14 mouse cellular contexts compared by ENCODE assay signal in the genomic region with DNA sequence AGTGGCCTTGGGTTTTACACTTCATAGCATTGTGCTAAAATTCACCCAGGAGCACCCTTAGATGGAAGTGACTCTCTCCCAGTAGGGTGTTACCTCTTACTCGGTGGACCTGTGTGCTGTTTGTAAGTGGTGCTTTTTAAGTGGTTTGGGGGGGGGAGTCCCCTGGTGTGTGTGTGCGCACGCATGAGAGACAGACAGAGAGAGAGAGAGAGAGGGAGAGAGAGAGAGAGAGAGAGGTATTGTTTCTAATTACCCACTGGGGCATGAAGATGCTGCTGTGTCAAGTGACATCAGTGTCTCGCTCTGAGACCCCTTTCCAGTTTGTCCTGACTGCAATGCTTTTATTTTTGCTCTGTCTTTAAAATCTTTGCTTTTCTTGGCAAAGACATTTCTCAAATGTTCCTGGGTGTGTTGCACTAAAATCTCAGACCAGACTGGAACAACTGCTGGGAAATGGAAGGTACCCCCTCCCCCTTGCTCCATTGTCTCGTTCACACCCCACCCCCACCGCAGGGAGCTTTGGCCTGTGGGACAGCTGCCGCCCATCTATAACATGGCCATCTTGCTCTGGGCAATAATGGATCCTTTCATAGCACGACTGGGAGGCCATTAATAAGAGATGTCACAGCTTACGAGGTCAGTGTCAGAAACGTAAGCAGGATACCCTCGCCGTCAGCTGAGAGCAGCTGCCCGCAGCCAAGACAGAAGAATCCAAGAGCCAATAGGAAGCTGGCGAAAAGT. TPM values are rescaled to one million over a fixed set of nuclear protein-coding genes. Genes with fewer than 3 reads are reported as not detected.
DNase-seq lines count a peak whose midpoint lies in the region; ATAC-seq lines count a peak whose summit lies in the region.
"Had no signal": no experiment of that assay in that cellular context is flagged by ENCODE, and none has a peak within 500 bp of the region (broad histone marks: within the 10 kb centered on the region; RNA-seq: fewer than 3 reads in every experiment).

No protein-coding gene starts in this region.

- H3K4me3 ChIP-seq in midbrain, embryonic 11.5 days (ENCODE audit: low read depth, low read length) = no peak overlapping the region
- no peak overlapping the region for H3K4me3 ChIP-seq in midbrain, embryonic 15.5 days
- no peak overlapping the region for H3K4me3 ChIP-seq in midbrain, embryonic 13.5 days (replicated peaks)

- H3K4me1 ChIP-seq in midbrain, embryonic 11.5 days (ENCODE audit: control insufficient read depth, insufficient read depth, low read length) = peaks cover 21% of the 10 kb centered on the region
- peaks cover 36% of the 10 kb centered on the region for H3K4me1 ChIP-seq in midbrain, embryonic 15.5 days
- peaks cover 54% of the 10 kb centered on the region for H3K4me1 ChIP-seq in midbrain, embryonic 13.5 days (replicated peaks)

- peak overlapping the region; percentile 44 for H3K27ac ChIP-seq in midbrain, embryonic 11.5 days (ENCODE audit: low read depth, low read length)
- no peak overlapping the region for H3K27ac ChIP-seq in midbrain, embryonic 15.5 days
- peak overlapping the region; percentile 67 for H3K27ac ChIP-seq in midbrain, embryonic 13.5 days
- H3K27ac ChIP-seq: liver, embryonic 14.5 days had no signal

- no peak overlapping the region for H3K4me2 ChIP-seq in midbrain, embryonic 11.5 days
- no peak overlapping the region for H3K4me2 ChIP-seq in midbrain, embryonic 15.5 days
- H3K4me2 ChIP-seq in midbrain, embryonic 13.5 days (replicated peaks) = peak overlapping the region; percentile 4; the same call in 1 of the 2 replicates

- 35% methylated on average over 14 of the region's 14 CpGs for WGBS in midbrain, embryonic 11.5 days
- WGBS in midbrain, embryonic 15.5 days = 20% methylated on average over 14 of the region's 14 CpGs
- 18% methylated on average over 14 of the region's 14 CpGs for WGBS in midbrain, embryonic 13.5 days

- no peaks in the 10 kb centered on the region for H3K36me3 ChIP-seq in midbrain, embryonic 11.5 days (ENCODE audit: control insufficient read depth, insufficient read depth, low read length)
- H3K36me3 ChIP-seq in midbrain, embryonic 15.5 days (replicated peaks) = no peaks in the 10 kb centered on the region
- no peaks in the 10 kb centered on the region for H3K36me3 ChIP-seq in midbrain, embryonic 13.5 days

- ATAC-seq in midbrain, embryonic 11.5 days (ENCODE audit: low FRiP score) = peak; percentile 76
- no peak for ATAC-seq in midbrain, embryonic 15.5 days (replicated peaks)
- peak; percentile 35; the same call in 1 of the 2 replicates for ATAC-seq in midbrain, embryonic 13.5 days
- ATAC-seq in inflammation-experienced regulatory T-cells, adult 6 months = no peak

- H3K9me3 ChIP-seq in midbrain, embryonic 11.5 days (ENCODE audit: control insufficient read depth, low read length) = no peaks in the 10 kb centered on the region
- no peaks in the 10 kb centered on the region for H3K9me3 ChIP-seq in midbrain, embryonic 15.5 days
- no peaks in the 10 kb centered on the region for H3K9me3 ChIP-seq in midbrain, embryonic 13.5 days

- H3K27me3 ChIP-seq in midbrain, embryonic 11.5 days (ENCODE audit: control insufficient read depth, insufficient read depth, low read length) = no peaks in the 10 kb centered on the region
- no peaks in the 10 kb centered on the region for H3K27me3 ChIP-seq in midbrain, embryonic 15.5 days (replicated peaks)
- H3K27me3 ChIP-seq in midbrain, embryonic 13.5 days = no peaks in the 10 kb centered on the region

- 0 out of 2 replicates have a peak overlapping the region, but pooled peaks have one; percentile 9 for H3K9ac ChIP-seq in midbrain, embryonic 11.5 days (ENCODE audit: low read length)
- no peak overlapping the region for H3K9ac ChIP-seq in midbrain, embryonic 15.5 days
- no peak overlapping the region for H3K9ac ChIP-seq in midbrain, embryonic 13.5 days (replicated peaks)
- H3K9ac ChIP-seq: liver, embryonic 14.5 days had no signal

- peak; percentile 28 to 54 for DNase-seq in cerebellum, postnatal 10 days
- no peak for DNase-seq in cerebellum, adult 11 months
- no peak for DNase-seq in midbrain, embryonic 11.5 days (ENCODE audit: low spot score, missing footprints)
- no peak for DNase-seq in lung, postnatal 25 days (ENCODE audit: low spot score)
- DNase-seq in T-cell, adult 2 months (ENCODE audit: low spot score) = no peak
- DNase-seq: adrenal gland, adult 2 months; gastrocnemius, postnatal 10 days; kidney, adult 11 months; lung, postnatal 4 days; right cerebral cortex, adult 18-20 months had no signal

RNA-seq across cellular contexts. Expression of a gene that starts 10.6 kb away (rescaled TPM):
- polyA plus RNA-seq in midbrain, embryonic 11.5 days (2014; fragmentation: Nextera tagmentation; extraction: Ambion mirVana) = 167 and 179 TPM in 2 replicates
- polyA plus RNA-seq in midbrain, embryonic 15.5 days (2015; fragmentation: Nextera tagmentation; extraction: Ambion mirVana) = 186 and 190 TPM in 2 replicates
- polyA plus RNA-seq in midbrain, embryonic 13.5 days (2015; fragmentation: Nextera tagmentation; extraction: Ambion mirVana) = 224 and 225 TPM in 2 replicates
- polyA plus RNA-seq in inflammation-experienced regulatory T-cells, adult 6 months (2017; shearing (Covaris generic)) = under 1 TPM in 1 of 3 experiments, not detected in 2; 0.09 TPM

Comparison
In these comparisons a context has a peak if more than half of its experiments do, and no peak if none do; other contexts are left out.
1. DNase-seq: peak in cerebellum, postnatal 10 days (2 of 2); none in cerebellum, adult 11 months (single experiment), midbrain, embryonic 11.5 days (single experiment), lung, postnatal 25 days (single experiment) and T-cell, adult 2 months (single experiment).
2. ATAC-seq: peak in midbrain, embryonic 11.5 days (single experiment) and midbrain, embryonic 13.5 days (single experiment); none in midbrain, embryonic 15.5 days (single experiment) and inflammation-experienced regulatory T-cells, adult 6 months (single experiment).
3. RNA of a gene that starts 10.6 kb away (polyA plus RNA-seq): 224 to 225 TPM in midbrain, embryonic 13.5 days, 186 to 190 TPM in midbrain, embryonic 15.5 days and 167 to 179 TPM in midbrain, embryonic 11.5 days; 0.09 TPM in inflammation-experienced regulatory T-cells, adult 6 months; every median in the first group is over 100 times any median in the second.